Mouse (Mus musculus): Measurements from ENCODE around the gene Tomm5. TPM values are rescaled to one million over a fixed set of nuclear protein-coding genes. Genes with fewer than 3 reads are reported as not detected.

The Tomm5 gene
- total RNA-seq (2023): 53.8 TPM

GRCm38 (mm10) chr4:45107601-45108277, at the start of gene Tomm5:
Tomm5 (minus strand) TSS chr4:45108114.

GRCm38 (mm10) chr4:45084021-45084894, 23.7 kb downstream of the Tomm5 start, which contains the start of gene Fbxo10:
Fbxo10 (minus strand) TSS chr4:45084604.

Other genes with a start within 250 kb of the Tomm5 start
- 10.6 TPM for gene Grhpr, start 126.7 kb downstream of the Tomm5 start, total RNA-seq (2023)
- gene Zbtb5, start 95.7 kb downstream of the Tomm5 start, total RNA-seq (2023): 11.3 TPM
- 28.4 TPM for gene Polr1e, start 89.5 kb downstream of the Tomm5 start, total RNA-seq (2023)
- gene Fbxo10, start 23.5 kb downstream of the Tomm5 start, total RNA-seq (2023): 3.9 TPM
- not detected for gene Frmpd1, start 76.8 kb upstream of the Tomm5 start, total RNA-seq (2023)
- 10.7 TPM for gene Trmt10b, start 189.0 kb upstream of the Tomm5 start, total RNA-seq (2023)
- gene Dcaf10, start 234.0 kb upstream of the Tomm5 start, total RNA-seq (2023): 22.7 TPM
- gene Exosc3, start 234.6 kb upstream of the Tomm5 start, total RNA-seq (2023): 29.5 TPM